Mouse (Mus musculus) forebrain, embryonic 11.5 days (tissue): ENCODE results near the gene Fancc. TPM values are rescaled to one million over a fixed set of nuclear protein-coding genes. Genes with fewer than 3 reads are reported as not detected.

Experiments used
- ATAC-seq: fragments of 200-750 bp; cut with Nextera tagmentation; replicated peaks from 2 replicates; pipeline ENCODE4 v1.8.0; 2017; ENCODE audit warnings: moderate TSS enrichment; ENCODE audit not compliant: low FRiP score
- DNase-seq: peaks from one replicate; pipeline ENCODE4 v3.0.0-alpha.2; 2017; ENCODE audit warnings: low spot score
- H3K27ac ChIP-seq: fragments of 300-500 bp; sonication (generic); 2 replicates; pipeline ENCODE4 v1.5.1; 2014; ENCODE audit warnings: low read depth, low read length
- H3K27me3 ChIP-seq: fragments of 300-500 bp; sonication (generic); 2 replicates; pipeline ENCODE4 v1.6.1; 2014; ENCODE audit warnings: mild to moderate bottlenecking, low read length, mixed read lengths; ENCODE audit not compliant: control insufficient read depth, insufficient read depth
- H3K36me3 ChIP-seq: fragments of 300-500 bp; sonication (generic); 2 replicates; pipeline ENCODE4 v1.6.1; 2014; ENCODE audit warnings: mild to moderate bottlenecking, low read length, moderate library complexity, mixed read lengths; ENCODE audit not compliant: control insufficient read depth, insufficient read depth
- H3K4me1 ChIP-seq: fragments of 300-500 bp; sonication (generic); replicated peaks from 2 replicates; pipeline ENCODE4 v1.6.1; 2014; ENCODE audit warnings: low read length, mixed read lengths; ENCODE audit not compliant: control insufficient read depth, insufficient read depth
- H3K4me2 ChIP-seq: fragments of 300-500 bp; sonication (generic); 2 replicates; pipeline ENCODE4 v1.6.1; 2014; ENCODE audit warnings: low read depth, mild to moderate bottlenecking, low read length, moderate library complexity, mixed read lengths; ENCODE audit not compliant: severe bottlenecking
- H3K4me3 ChIP-seq: fragments of 300-500 bp; sonication (generic); 2 replicates; pipeline ENCODE4 v1.5.1; 2014; ENCODE audit warnings: low read depth, low read length
- H3K9ac ChIP-seq: fragments of 300-500 bp; sonication (generic); 2 replicates; pipeline ENCODE4 v1.6.1; 2014; ENCODE audit warnings: low read length
- H3K9me3 ChIP-seq: fragments of 300-500 bp; sonication (generic); 2 replicates; pipeline ENCODE4 v1.6.1; 2016; ENCODE audit warnings: low read length, mixed read lengths; ENCODE audit not compliant: control insufficient read depth
- WGBS: fragments of 180-500 bp; shearing (Covaris S2); extraction: QIAGEN DNeasy Blood & Tissue Kit; methylation state at CpG from one replicate; pipeline ENCODE4 v1.1.7; 2014; 5-methylcytosine and 5-hydroxymethylcytosine counted together
- polyA plus RNA-seq: library from polyadenylated mRNA; unstranded; fragments of >200 nt; fragmentation: Nextera tagmentation; extraction: Ambion mirVana; gene quantifications from 2 replicates; pipeline ENCODE4 v1.2.1, GENCODE M21; 2014

Fancc gene
- polyA plus RNA-seq, 1 experiment from 2014 or later = 22.5 TPM

GRCm38 (mm10) chr13:63298931-63299330 lies 198.1 kb downstream of the Fancc start:
- ATAC-seq = no peak
- Histone ChIP-seq H3K27ac (no peak overlapping the region), H3K4me3 (no peak overlapping the region), H3K27me3 (no peaks in the 10 kb centered on the region), H3K36me3 (no peaks in the 10 kb centered on the region; the same call in 1 of the 2 replicates), H3K4me2 (no peak overlapping the region), H3K4me1 (peaks cover 13% of the 10 kb centered on the region), H3K9me3 (no peaks in the 10 kb centered on the region), H3K9ac (no peak overlapping the region)
- no peak for DNase-seq
- WGBS = 93% methylated on average over 5 of the region's 5 CpGs

GRCm38 (mm10) chr13:63297933-63298332 lies 199.1 kb downstream of the Fancc start:
- Histone ChIP-seq H3K27me3 (no peaks in the 10 kb centered on the region), H3K4me3 (no peak overlapping the region), H3K9me3 (no peaks in the 10 kb centered on the region), H3K27ac (no peak overlapping the region), H3K9ac (no peak overlapping the region), H3K4me2 (no peak overlapping the region), H3K4me1 (peaks cover 19% of the 10 kb centered on the region), H3K36me3 (no peaks in the 10 kb centered on the region; the same call in 1 of the 2 replicates)
- DNase-seq = no peak
- WGBS = 90% methylated on average over 3 of the region's 3 CpGs
- no peak for ATAC-seq

- H3K27me3 ChIP-seq = no peaks in the 10 kb centered on the region
- H3K36me3 ChIP-seq = no peaks in the 10 kb centered on the region; the same call in 1 of the 2 replicates
- no peak overlapping the region for H3K4me3 ChIP-seq
Measured at GRCm38 (mm10) chr13:63297003-63297402, 200.1 kb downstream of the Fancc start.

GRCm38 (mm10) chr13:63296300-63296699 lies 200.8 kb downstream of the Fancc start:
- Histone ChIP-seq H3K27me3 (no peaks in the 10 kb centered on the region), H3K9ac (no peak overlapping the region), H3K4me3 (no peak overlapping the region), H3K27ac (no peak overlapping the region), H3K9me3 (no peaks in the 10 kb centered on the region), H3K36me3 (no peaks in the 10 kb centered on the region; the same call in 1 of the 2 replicates), H3K4me1 (peaks cover 19% of the 10 kb centered on the region), H3K4me2 (no peak overlapping the region)
- 93% methylated on average over 11 of the region's 11 CpGs for WGBS
- no peak for ATAC-seq
- DNase-seq = no peak

More at GRCm38 (mm10) chr13:63297003-63297402, 200.1 kb downstream of the Fancc start:
- Histone ChIP-seq H3K27ac (no peak overlapping the region), H3K4me2 (no peak overlapping the region), H3K4me1 (peaks cover 19% of the 10 kb centered on the region), H3K9ac (no peak overlapping the region), H3K9me3 (no peaks in the 10 kb centered on the region)
- WGBS = 93% methylated on average over 2 of the region's 2 CpGs
- ATAC-seq (no peak), DNase-seq (no peak)

GRCm38 (mm10) chr13:63294359-63295193 lies 202.5 kb downstream of the Fancc start:
- no peak overlapping the region for H3K4me2 ChIP-seq
- DNase-seq = peak; percentile 60
- no peaks in the 10 kb centered on the region for H3K9me3 ChIP-seq
- H3K27ac ChIP-seq = peak overlapping the region; percentile 46
- peak; percentile 60 for ATAC-seq
- no peaks in the 10 kb centered on the region for H3K27me3 ChIP-seq
- WGBS = 21% methylated on average over 15 of the region's 15 CpGs
- H3K9ac ChIP-seq = peak overlapping the region; percentile 20; the same call in 1 of the 2 replicates
- H3K4me1 ChIP-seq = peaks cover 19% of the 10 kb centered on the region
- no peaks in the 10 kb centered on the region for H3K36me3 ChIP-seq
- no peak overlapping the region for H3K4me3 ChIP-seq

- Histone ChIP-seq H3K9me3 (no peaks in the 10 kb centered on the region), H3K4me2 (no peak overlapping the region), H3K4me1 (peaks cover 19% of the 10 kb centered on the region), H3K27me3 (no peaks in the 10 kb centered on the region), H3K27ac (no peak overlapping the region), H3K9ac (no peak overlapping the region), H3K4me3 (no peak overlapping the region), H3K36me3 (no peaks in the 10 kb centered on the region)
- no peak for ATAC-seq
- no peak for DNase-seq
- WGBS = 56% methylated on average over 3 of the region's 3 CpGs
Measured at GRCm38 (mm10) chr13:63293647-63294046, 203.4 kb downstream of the Fancc start.

GRCm38 (mm10) chr13:63291016-63291415 lies 206.1 kb downstream of the Fancc start:
- ATAC-seq (no peak), DNase-seq (no peak)
- Histone ChIP-seq H3K9ac (no peak overlapping the region), H3K27ac (no peak overlapping the region), H3K9me3 (no peaks in the 10 kb centered on the region), H3K4me3 (no peak overlapping the region), H3K4me2 (no peak overlapping the region), H3K4me1 (peaks cover 19% of the 10 kb centered on the region), H3K27me3 (no peaks in the 10 kb centered on the region), H3K36me3 (no peaks in the 10 kb centered on the region; the same call in 1 of the 2 replicates)
- WGBS = 93% methylated on average over 6 of the region's 6 CpGs

GRCm38 (mm10) chr13:63290126-63290525 lies 207.0 kb downstream of the Fancc start:
- WGBS = 86% methylated on average over 4 of the region's 4 CpGs
- no peak overlapping the region for H3K4me2 ChIP-seq
- no peak overlapping the region for H3K4me3 ChIP-seq
- no peaks in the 10 kb centered on the region; the same call in 1 of the 2 replicates for H3K36me3 ChIP-seq
- no peak overlapping the region for H3K9ac ChIP-seq
- no peak for ATAC-seq
- DNase-seq = no peak
- H3K9me3 ChIP-seq = no peaks in the 10 kb centered on the region
- H3K4me1 ChIP-seq = peaks cover 17% of the 10 kb centered on the region
- H3K27ac ChIP-seq = no peak overlapping the region
- H3K27me3 ChIP-seq = no peaks in the 10 kb centered on the region
